Mouse (Mus musculus) myocyte (in vitro differentiated cells): ENCODE data around the gene Mgrn1. TPM values are rescaled to one million over a fixed set of nuclear protein-coding genes. Genes with fewer than 3 reads are reported as not detected.
A peak's percentile ranks its signal among the peaks of the same experiment; 100 is the strongest.

Experiments
- H3K27me3 ChIP-seq: one replicate; pipeline ENCODE4 v1.6.1; 2011; ENCODE audit not compliant: control insufficient read depth, insufficient read depth, insufficient read length
- H3K36me3 ChIP-seq: one replicate; pipeline ENCODE4 v1.6.1; 2011; ENCODE audit not compliant: control insufficient read depth, insufficient read depth
- H3K4me2 ChIP-seq: one replicate; pipeline ENCODE4 v1.6.1; 2011; ENCODE audit warnings: low read depth, control low read depth
- H3K4me3 ChIP-seq: one replicate; pipeline ENCODE4 v1.5.1; 2011; ENCODE audit warnings: mild to moderate bottlenecking, control low read depth, moderate library complexity
- H3K79me2 ChIP-seq: one replicate; pipeline ENCODE4 v1.6.1; 2011; ENCODE audit not compliant: control insufficient read depth, insufficient read depth
- H3ac ChIP-seq: one replicate; pipeline ENCODE4 v1.6.1; 2011; ENCODE audit not compliant: control insufficient read depth, insufficient read length
- CEBPB ChIP-seq: IDR thresholded peaks from 2 replicates; pipeline ENCODE4 v1.6.1; 2011; ENCODE audit warnings: mild to moderate bottlenecking, moderate library complexity; ENCODE audit not compliant: poor library complexity, insufficient read depth, severe bottlenecking
- E2F4 ChIP-seq: IDR thresholded peaks from one replicate; pipeline ENCODE4 v1.6.1; 2011; ENCODE audit warnings: mild to moderate bottlenecking, control low read depth, moderate library complexity; ENCODE audit not compliant: insufficient read depth
- MAX ChIP-seq: IDR thresholded peaks from one replicate; pipeline ENCODE4 v1.6.1; 2011; ENCODE audit warnings: low read depth, mild to moderate bottlenecking, control low read depth
- MYOD1 ChIP-seq, 3 experiments: IDR thresholded peaks; one replicate each; pipeline ENCODE4 v1.6.1; 2011; ENCODE audit warnings: control low read depth in 2 of 3, low read depth in 2 of 3, mild to moderate bottlenecking in 2 of 3, moderate library complexity in 1 of 3; ENCODE audit not compliant: insufficient read length in 2 of 3, control insufficient read depth in 1 of 3
- MYOG ChIP-seq, 3 experiments: IDR thresholded peaks; one replicate each; pipeline ENCODE4 v1.6.1; 2011; ENCODE audit warnings: control low read depth in 2 of 3, low read depth in 2 of 3, mild to moderate bottlenecking in 2 of 3; ENCODE audit not compliant: insufficient read length in 2 of 3, control insufficient read depth in 1 of 3, insufficient read depth in 1 of 3
- POLR2A ChIP-seq: IDR thresholded peaks from one replicate; pipeline ENCODE4 v1.6.1; 2011; ENCODE audit warnings: low read depth, mild to moderate bottlenecking, control low read depth, moderate library complexity; ENCODE audit not compliant: insufficient read length
- POLR2AphosphoS2 ChIP-seq: IDR thresholded peaks from one replicate; pipeline ENCODE4 v1.6.1; 2011; ENCODE audit warnings: low read depth, control low read depth; ENCODE audit not compliant: insufficient read length
- REST ChIP-seq: IDR thresholded peaks from one replicate; pipeline ENCODE4 v1.6.1; 2011; ENCODE audit warnings: mild to moderate bottlenecking, control low read depth, moderate library complexity; ENCODE audit not compliant: insufficient read depth, insufficient read length
- SRF ChIP-seq: IDR thresholded peaks from one replicate; pipeline ENCODE4 v1.6.1; 2011; ENCODE audit warnings: low read depth; ENCODE audit not compliant: control insufficient read depth, insufficient read length
- TCF12 ChIP-seq: IDR thresholded peaks from one replicate; pipeline ENCODE4 v1.6.1; 2011; ENCODE audit warnings: mild to moderate bottlenecking, control low read depth; ENCODE audit not compliant: poor library complexity, insufficient read depth, severe bottlenecking
- TCF3 ChIP-seq: IDR thresholded peaks from one replicate; pipeline ENCODE4 v1.6.1; 2011; ENCODE audit warnings: low read depth, control low read depth; ENCODE audit not compliant: insufficient read length
- USF1 ChIP-seq: IDR thresholded peaks from one replicate; pipeline ENCODE4 v1.6.1; 2011; ENCODE audit warnings: low read depth, mild to moderate bottlenecking, control low read depth, moderate library complexity
- polyA plus RNA-seq: library from polyadenylated mRNA; unstranded; fragments of >200 nt; fragmentation: generic; extraction: Trizol; gene quantifications from one replicate; pipeline ENCODE4 v1.2.1, GENCODE M21; 2012; ENCODE audit warnings: missing spikeins

Gene Mgrn1
- 59.3 TPM for polyA plus RNA-seq

- Histone ChIP-seq H3K79me2 (peaks cover 37% of the 10 kb centered on the region), H3K4me3 (peak within 1 kb of the TSS; percentile 78), H3K27me3 (no peaks in the 10 kb centered on the region), H3K36me3 (no peaks in the 10 kb centered on the region), H3ac (peak within 1 kb of the TSS; percentile 32), H3K4me2 (peak within 1 kb of the TSS; percentile 75)
- TF ChIP-seq REST, result no peak
- TF ChIP-seq CEBPB, result no peak
- no peak for TF ChIP-seq TCF3
- TF ChIP-seq MYOG (IDR thresholded peaks at IDR 0.05; ENCODE audit: control insufficient read depth in 1 of 3, insufficient read depth in 1 of 3, insufficient read length in 2 of 3, low read depth in 2 of 3), result peak in 1 of 3 experiments; percentile 3
- peak; percentile 74 for TF ChIP-seq POLR2AphosphoS2
- no peak for TF ChIP-seq SRF
- TF ChIP-seq POLR2A, result peak; percentile 88
- TF ChIP-seq TCF12, result no peak
- peak in 1 of 3 experiments; percentile 15 for TF ChIP-seq MYOD1 (IDR thresholded peaks at IDR 0.05; ENCODE audit: control insufficient read depth in 1 of 3, insufficient read length in 2 of 3, low read depth in 2 of 3)
- no peak for TF ChIP-seq MAX
- TF ChIP-seq E2F4, result no peak
- TF ChIP-seq USF1, result no peak
Observed at GRCm38 (mm10) chr16:4885760-4886689, at the start of gene Mgrn1. Gene Mgrn1, plus strand, starts transcription at chr16:4886249.

- H3ac ChIP-seq, result no peak overlapping the region
- no peaks in the 10 kb centered on the region for H3K79me2 ChIP-seq
- H3K4me2 ChIP-seq, result no peak overlapping the region
- TF ChIP-seq MAX (no peak), MYOD1 (IDR thresholded peaks at IDR 0.05; ENCODE audit: control insufficient read depth in 1 of 3, insufficient read length in 2 of 3, low read depth in 2 of 3) (no peak), E2F4 (no peak), TCF3 (no peak), REST (no peak), POLR2A (no peak), CEBPB (no peak), SRF (no peak), USF1 (no peak), MYOG (IDR thresholded peaks at IDR 0.05; ENCODE audit: control insufficient read depth in 1 of 3, insufficient read depth in 1 of 3, insufficient read length in 2 of 3, low read depth in 2 of 3) (no peak)
- H3K36me3 ChIP-seq, result no peaks in the 10 kb centered on the region
- H3K27me3 ChIP-seq, result no peaks in the 10 kb centered on the region
- H3K4me3 ChIP-seq, result no peak overlapping the region
Observed at GRCm38 (mm10) chr16:4837631-4838030, 48.4 kb upstream of the Mgrn1 start.

GRCm38 (mm10) chr16:4839552-4839951, 46.5 kb upstream of the Mgrn1 start:
- TF ChIP-seq TCF12 (no peak), USF1 (no peak), MYOD1 (IDR thresholded peaks at IDR 0.05; ENCODE audit: control insufficient read depth in 1 of 3, insufficient read length in 2 of 3, low read depth in 2 of 3) (no peak), MAX (no peak), TCF3 (no peak), POLR2AphosphoS2 (no peak), POLR2A (no peak), E2F4 (no peak), REST (no peak), MYOG (IDR thresholded peaks at IDR 0.05; ENCODE audit: control insufficient read depth in 1 of 3, insufficient read depth in 1 of 3, insufficient read length in 2 of 3, low read depth in 2 of 3) (no peak), CEBPB (no peak), SRF (no peak)
- no peaks in the 10 kb centered on the region for H3K27me3 ChIP-seq
- H3K4me3 ChIP-seq, result no peak overlapping the region
- no peaks in the 10 kb centered on the region for H3K36me3 ChIP-seq
- no peaks in the 10 kb centered on the region for H3K79me2 ChIP-seq
- no peak overlapping the region for H3K4me2 ChIP-seq
- H3ac ChIP-seq, result no peak overlapping the region

- Histone ChIP-seq H3K27me3 (no peaks in the 10 kb centered on the region), H3K4me3 (no peak overlapping the region), H3ac (no peak overlapping the region), H3K36me3 (no peaks in the 10 kb centered on the region), H3K4me2 (no peak overlapping the region), H3K79me2 (no peaks in the 10 kb centered on the region)
- TF ChIP-seq TCF12 (no peak), MYOG (IDR thresholded peaks at IDR 0.05; ENCODE audit: control insufficient read depth in 1 of 3, insufficient read depth in 1 of 3, insufficient read length in 2 of 3, low read depth in 2 of 3) (no peak)
Observed at GRCm38 (mm10) chr16:4840231-4840630, 45.8 kb upstream of the Mgrn1 start.

GRCm38 (mm10) chr16:4847041-4847440, 39.0 kb upstream of the Mgrn1 start:
- H3K4me3 ChIP-seq, result no peak overlapping the region
- no peak overlapping the region for H3K4me2 ChIP-seq
- no peaks in the 10 kb centered on the region for H3K79me2 ChIP-seq
- no peaks in the 10 kb centered on the region for H3K27me3 ChIP-seq
- no peaks in the 10 kb centered on the region for H3K36me3 ChIP-seq
- no peak for TF ChIP-seq TCF12
- TF ChIP-seq TCF3, result no peak
- no peak for TF ChIP-seq MYOG (IDR thresholded peaks at IDR 0.05; ENCODE audit: control insufficient read depth in 1 of 3, insufficient read depth in 1 of 3, insufficient read length in 2 of 3, low read depth in 2 of 3)
- TF ChIP-seq POLR2A, result no peak
- TF ChIP-seq CEBPB, result no peak
- TF ChIP-seq MAX, result no peak
- TF ChIP-seq POLR2AphosphoS2, result no peak
- no peak for TF ChIP-seq MYOD1 (IDR thresholded peaks at IDR 0.05; ENCODE audit: control insufficient read depth in 1 of 3, insufficient read length in 2 of 3, low read depth in 2 of 3)
- TF ChIP-seq REST, result no peak
- H3ac ChIP-seq, result no peak overlapping the region
